Mouse (Mus musculus) MEL (cell line): Measurements from ENCODE around the gene Man2b2.

Experiments
- CHD1 ChIP-seq: IDR thresholded peaks from 2 replicates; pipeline ENCODE4 v1.6.1; 2012; ENCODE audit warnings: low read depth, mild to moderate bottlenecking, inconsistent platforms, low read length, improper control_type of control experiment
- CTCF ChIP-seq, 3 experiments: IDR thresholded peaks in 2 of 3; conservative IDR thresholded peaks in 1 of 3; 2 replicates each; pipeline ENCODE4 v1.5.1; 2011 to 2012; ENCODE audit warnings: low read length in 3 of 3, low read depth in 2 of 3, mild to moderate bottlenecking in 2 of 3, improper control_type of control experiment in 1 of 3, inconsistent platforms in 1 of 3, mixed read lengths in 1 of 3, moderate library complexity in 1 of 3; ENCODE audit not compliant: control insufficient read depth in 1 of 3, insufficient read depth in 1 of 3, poor library complexity in 1 of 3, severe bottlenecking in 1 of 3
- ELF1 ChIP-seq: IDR thresholded peaks from 2 replicates; pipeline ENCODE4 v1.6.1; 2014; ENCODE audit warnings: low read depth, mild to moderate bottlenecking, inconsistent platforms, low read length, improper control_type of control experiment, moderate library complexity
- EP300 ChIP-seq, 2 experiments: IDR thresholded peaks; 2 replicates each; pipeline ENCODE4 v1.6.1; 2011; ENCODE audit warnings: improper control_type of control experiment in 2 of 2, low read length in 2 of 2, low read depth in 1 of 2, mild to moderate bottlenecking in 1 of 2
- GATA1 ChIP-seq: IDR thresholded peaks from 2 replicates; pipeline ENCODE4 v1.6.1; 2011; ENCODE audit warnings: low read depth, low read length, improper control_type of control experiment
- KAT2A ChIP-seq: conservative IDR thresholded peaks from 2 replicates; pipeline ENCODE4 v1.6.1; 2012; ENCODE audit warnings: low read depth, low read length, improper control_type of control experiment, inconsistent platforms
- MAFK ChIP-seq: IDR thresholded peaks from 2 replicates; pipeline ENCODE4 v1.6.1; 2011; ENCODE audit warnings: low read depth, mild to moderate bottlenecking, low read length, improper control_type of control experiment, borderline replicate concordance
- MAX ChIP-seq: IDR thresholded peaks from 2 replicates; pipeline ENCODE4 v1.6.1; 2011; ENCODE audit warnings: low read length, improper control_type of control experiment
- MYB ChIP-seq: IDR thresholded peaks from 2 replicates; pipeline ENCODE4 v1.6.1; 2011; ENCODE audit warnings: mild to moderate bottlenecking, low read depth, low read length, improper control_type of control experiment
- POLR2A ChIP-seq, 2 experiments: IDR thresholded peaks; 2 replicates each; pipeline ENCODE4 v1.6.1; 2011 to 2012; ENCODE audit warnings: low read length in 2 of 2, mild to moderate bottlenecking in 2 of 2, control low read depth in 1 of 2, improper control_type of control experiment in 1 of 2, low read depth in 1 of 2, moderate library complexity in 1 of 2; ENCODE audit not compliant: control insufficient read depth in 1 of 2, insufficient read depth in 1 of 2, poor library complexity in 1 of 2
- POLR2AphosphoS5 ChIP-seq: IDR thresholded peaks from 2 replicates; pipeline ENCODE4 v1.6.1; 2012; ENCODE audit warnings: low read depth, borderline replicate concordance, mild to moderate bottlenecking, inconsistent platforms, low read length, moderate library complexity, mixed read lengths
- TAL1 ChIP-seq: IDR thresholded peaks from 2 replicates; pipeline ENCODE4 v1.6.1; 2012; ENCODE audit warnings: mild to moderate bottlenecking, inconsistent platforms, low read length, moderate library complexity, mixed read lengths
- USF2 ChIP-seq, 2 experiments: IDR thresholded peaks; 2 replicates each; pipeline ENCODE4 v1.6.1; 2011 to 2012; ENCODE audit warnings: improper control_type of control experiment in 2 of 2, low read length in 2 of 2, borderline replicate concordance in 1 of 2, inconsistent platforms in 1 of 2, low read depth in 1 of 2, mild to moderate bottlenecking in 1 of 2; ENCODE audit not compliant: insufficient read depth in 1 of 2
- ZC3H11A ChIP-seq: IDR thresholded peaks from 2 replicates; pipeline ENCODE4 v1.6.1; 2012; ENCODE audit warnings: low read depth, mild to moderate bottlenecking, inconsistent platforms, low read length, improper control_type of control experiment

GRCm38 (mm10) chr5:36775317-36775716 lies 55.1 kb downstream of the Man2b2 start:
- no peak for TF ChIP-seq EP300 (IDR thresholded peaks at IDR 0.05; ENCODE audit: low read depth in 1 of 2, low read length in 2 of 2)
- TF ChIP-seq POLR2AphosphoS5 = no peak
- TF ChIP-seq ZC3H11A = no peak
- TF ChIP-seq MYB = no peak
- no peak for TF ChIP-seq CTCF (IDR thresholded peaks at IDR 0.05 in 2 of 3, conservative IDR thresholded peaks at IDR 0.05 in 1 of 3; ENCODE audit: control insufficient read depth in 1 of 3, insufficient read depth in 1 of 3, low read depth in 2 of 3, low read length in 3 of 3, poor library complexity in 1 of 3, severe bottlenecking in 1 of 3)
- TF ChIP-seq MAFK = no peak
- no peak for TF ChIP-seq CHD1
- no peak for TF ChIP-seq USF2 (IDR thresholded peaks at IDR 0.05; ENCODE audit: borderline replicate concordance in 1 of 2, insufficient read depth in 1 of 2, low read depth in 1 of 2, low read length in 2 of 2)
- no peak for TF ChIP-seq POLR2A (IDR thresholded peaks at IDR 0.05; ENCODE audit: control insufficient read depth in 1 of 2, insufficient read depth in 1 of 2, low read depth in 1 of 2, low read length in 2 of 2, poor library complexity in 1 of 2)
- TF ChIP-seq TAL1 = no peak
- TF ChIP-seq MAX = no peak
- TF ChIP-seq KAT2A = no peak
- no peak for TF ChIP-seq ELF1
- TF ChIP-seq GATA1 = no peak
